Comparison of ENCODE assay signal across 14 mouse cellular contexts in the genomic region with DNA sequence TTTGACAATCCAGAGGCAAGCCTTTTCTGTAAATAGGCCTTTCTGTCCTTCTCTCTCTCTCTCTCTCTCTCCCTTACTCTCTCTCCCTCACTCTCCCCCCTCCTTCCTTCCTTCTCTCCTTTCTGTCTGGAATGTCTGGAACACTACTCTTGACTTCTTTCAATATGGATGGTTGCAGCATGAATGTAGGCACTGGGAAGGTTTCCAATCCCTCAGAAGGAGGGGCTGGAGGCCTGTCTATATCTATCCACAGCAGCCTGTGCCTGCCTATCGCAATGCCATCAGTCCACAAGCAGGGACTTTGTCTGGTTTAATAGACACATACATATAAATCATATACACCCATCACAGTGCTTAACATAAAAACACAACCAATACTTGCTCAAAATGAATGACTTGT. TPM values are rescaled to one million over a fixed set of nuclear protein-coding genes. Genes with fewer than 3 reads are reported as not detected.
A peak's percentile ranks its signal among the peaks of the same experiment; 100 is the strongest.
DNase-seq lines count a peak whose midpoint lies in the region; ATAC-seq and TF ChIP-seq lines count a peak whose summit lies in the region.
"Had no signal": no experiment of that assay in that cellular context is flagged by ENCODE, and none has a peak within 500 bp of the region (broad histone marks: within the 10 kb centered on the region; RNA-seq: fewer than 3 reads in every experiment).

No protein-coding gene starts in this region.

- WGBS in forebrain, embryonic 14.5 days = 24% methylated on average over 1 of the region's 1 CpGs
- 72% methylated on average over 1 of the region's 1 CpGs for WGBS in midbrain, embryonic 11.5 days

- H3K36me3 ChIP-seq in forebrain, embryonic 14.5 days (ENCODE audit: control insufficient read depth, insufficient read depth, low read length) = no peaks in the 10 kb centered on the region
- H3K36me3 ChIP-seq in midbrain, embryonic 11.5 days (ENCODE audit: control insufficient read depth, insufficient read depth, low read length) = no peaks in the 10 kb centered on the region
- H3K36me3 ChIP-seq: limb, embryonic 12.5 days had no signal

- peak; percentile 75 for ATAC-seq in forebrain, embryonic 14.5 days
- ATAC-seq in midbrain, embryonic 11.5 days (ENCODE audit: low FRiP score) = 0 out of 2 replicates have a peak, but pooled peaks have one; percentile 30

- intact Hi-C loops in left cerebral cortex, adult 2 months (cut with DNase I) = no loop called here
- intact Hi-C loops in left cerebral cortex, postnatal 10 days (cut with DNase I) = no loop called here

- H3K4me1 ChIP-seq in forebrain, embryonic 14.5 days (ENCODE audit: control insufficient read depth, insufficient read depth, low read length) = peaks cover 23% of the 10 kb centered on the region
- peaks cover 13% of the 10 kb centered on the region for H3K4me1 ChIP-seq in midbrain, embryonic 11.5 days (ENCODE audit: control insufficient read depth, insufficient read depth, low read length)

- no peaks in the 10 kb centered on the region for H3K9me3 ChIP-seq in forebrain, embryonic 14.5 days (replicated peaks; ENCODE audit: control insufficient read depth, low read length)
- no peaks in the 10 kb centered on the region for H3K9me3 ChIP-seq in midbrain, embryonic 11.5 days (ENCODE audit: control insufficient read depth, low read length)
- H3K9me3 ChIP-seq: limb, embryonic 12.5 days had no signal

- H3K27ac ChIP-seq in left cerebral cortex, adult 2 months = peak overlapping the region; percentile 45
- H3K27ac ChIP-seq in forebrain, embryonic 14.5 days (ENCODE audit: low read depth, low read length) = peak overlapping the region; percentile 52
- no peak overlapping the region for H3K27ac ChIP-seq in midbrain, embryonic 11.5 days (ENCODE audit: low read depth, low read length)
- H3K27ac ChIP-seq: gastrocnemius, adult 2 months; limb, embryonic 12.5 days had no signal

- no peak overlapping the region for H3K4me3 ChIP-seq in left cerebral cortex, adult 2 months
- no peak overlapping the region for H3K4me3 ChIP-seq in forebrain, embryonic 14.5 days (ENCODE audit: low read depth, low read length)
- no peak overlapping the region for H3K4me3 ChIP-seq in midbrain, embryonic 11.5 days (ENCODE audit: low read depth, low read length)
- H3K4me3 ChIP-seq: gastrocnemius, adult 2 months; limb, embryonic 12.5 days; myocyte had no signal

- no peak for TF ChIP-seq CTCF in left cerebral cortex, adult 2 months (IDR thresholded peaks at IDR 0.05)

- no peak for DNase-seq in left cerebral cortex, adult 2 months (ENCODE audit: extremely low spot score in 1 of 2, low spot score in 2 of 2)
- DNase-seq in left cerebral cortex, postnatal 10 days (ENCODE audit: extremely low spot score in 1 of 2, low spot score in 2 of 2) = no peak
- peak; percentile 66 for DNase-seq in brain, adult 2 months (ENCODE audit: low read depth, low spot score)
- peak; percentile 70 for DNase-seq in forebrain, embryonic 14.5 days (ENCODE audit: low spot score)
- DNase-seq in midbrain, embryonic 11.5 days (ENCODE audit: low spot score, missing footprints) = peak; percentile 69
- DNase-seq in adrenal gland, adult 8-10 months = no peak
- no peak for DNase-seq in urinary bladder, adult 2 months (ENCODE audit: low spot score)
- no peak for DNase-seq in left cerebral cortex, adult 18-20 months (ENCODE audit: low spot score in 2 of 2)
- DNase-seq: adrenal gland, postnatal 36 days; gastrocnemius, adult 2 months; kidney, adult 8-10 months; right cerebral cortex, postnatal 4 days had no signal

- 0 out of 2 replicates have a peak overlapping the region, but pooled peaks have one; percentile 18 for H3K9ac ChIP-seq in forebrain, embryonic 14.5 days (ENCODE audit: low read length)
- no peak overlapping the region for H3K9ac ChIP-seq in midbrain, embryonic 11.5 days (ENCODE audit: low read length)
- H3K9ac ChIP-seq: limb, embryonic 12.5 days had no signal

- H3K4me2 ChIP-seq in forebrain, embryonic 14.5 days (ENCODE audit: low read length) = no peak overlapping the region
- no peak overlapping the region for H3K4me2 ChIP-seq in midbrain, embryonic 11.5 days
- H3K4me2 ChIP-seq: limb, embryonic 12.5 days had no signal

- H3K27me3 ChIP-seq in forebrain, embryonic 14.5 days (replicated peaks; ENCODE audit: control insufficient read depth, insufficient read depth, low read length) = no peaks in the 10 kb centered on the region
- no peaks in the 10 kb centered on the region for H3K27me3 ChIP-seq in midbrain, embryonic 11.5 days (ENCODE audit: control insufficient read depth, insufficient read depth, low read length)
- H3K27me3 ChIP-seq: limb, embryonic 12.5 days had no signal

RNA-seq across cellular contexts. Expression of gene P4ha3, which starts 23.9 kb away (rescaled TPM):
- total RNA-seq in left cerebral cortex, adult 2 months (2021) = 1 to 10 TPM; 6.5 to 8.5 TPM
- total RNA-seq in left cerebral cortex, postnatal 10 days (2021) = 1 to 10 TPM; 7.0 to 7.1 TPM
- 1.5 and 2.8 TPM in 2 replicates for polyA plus RNA-seq in forebrain, embryonic 14.5 days (2014; fragmentation: Nextera tagmentation; extraction: Ambion mirVana)
- 5.1 and 6.1 TPM in 2 replicates for polyA plus RNA-seq in midbrain, embryonic 11.5 days (2014; fragmentation: Nextera tagmentation; extraction: Ambion mirVana)
- total RNA-seq in adrenal gland, adult 8-10 months (2022) = 1 to 10 TPM in 1 of 4 experiments, under 1 TPM in 3; 0.49 to 1.1 (median 0.81) TPM
- 1.2 and 2.0 TPM in 2 replicates for polyA plus RNA-seq in urinary bladder, adult 2 months (2012; rRNA removed)
- 1 to 10 TPM; 5.0 to 6.4 TPM for total RNA-seq in left cerebral cortex, adult 18-20 months (2021)

Comparison
In these comparisons a context has a peak if more than half of its experiments do, and no peak if none do; other contexts are left out.
1. DNase-seq: peak in brain, adult 2 months (single experiment), forebrain, embryonic 14.5 days (single experiment) and midbrain, embryonic 11.5 days (single experiment); none in left cerebral cortex, adult 2 months (0 of 2), left cerebral cortex, postnatal 10 days (0 of 2), adrenal gland, adult 8-10 months (single experiment), urinary bladder, adult 2 months (single experiment) and left cerebral cortex, adult 18-20 months (0 of 2).